Mouse (Mus musculus): Measurements from ENCODE around the gene Foxb1. TPM values are rescaled to one million over a fixed set of nuclear protein-coding genes. Genes with fewer than 3 reads are reported as not detected.

Foxb1 gene
- 7.4 and 8.2 TPM in 2 replicates for polyA plus RNA-seq (2012; rRNA removed)

DNA sequence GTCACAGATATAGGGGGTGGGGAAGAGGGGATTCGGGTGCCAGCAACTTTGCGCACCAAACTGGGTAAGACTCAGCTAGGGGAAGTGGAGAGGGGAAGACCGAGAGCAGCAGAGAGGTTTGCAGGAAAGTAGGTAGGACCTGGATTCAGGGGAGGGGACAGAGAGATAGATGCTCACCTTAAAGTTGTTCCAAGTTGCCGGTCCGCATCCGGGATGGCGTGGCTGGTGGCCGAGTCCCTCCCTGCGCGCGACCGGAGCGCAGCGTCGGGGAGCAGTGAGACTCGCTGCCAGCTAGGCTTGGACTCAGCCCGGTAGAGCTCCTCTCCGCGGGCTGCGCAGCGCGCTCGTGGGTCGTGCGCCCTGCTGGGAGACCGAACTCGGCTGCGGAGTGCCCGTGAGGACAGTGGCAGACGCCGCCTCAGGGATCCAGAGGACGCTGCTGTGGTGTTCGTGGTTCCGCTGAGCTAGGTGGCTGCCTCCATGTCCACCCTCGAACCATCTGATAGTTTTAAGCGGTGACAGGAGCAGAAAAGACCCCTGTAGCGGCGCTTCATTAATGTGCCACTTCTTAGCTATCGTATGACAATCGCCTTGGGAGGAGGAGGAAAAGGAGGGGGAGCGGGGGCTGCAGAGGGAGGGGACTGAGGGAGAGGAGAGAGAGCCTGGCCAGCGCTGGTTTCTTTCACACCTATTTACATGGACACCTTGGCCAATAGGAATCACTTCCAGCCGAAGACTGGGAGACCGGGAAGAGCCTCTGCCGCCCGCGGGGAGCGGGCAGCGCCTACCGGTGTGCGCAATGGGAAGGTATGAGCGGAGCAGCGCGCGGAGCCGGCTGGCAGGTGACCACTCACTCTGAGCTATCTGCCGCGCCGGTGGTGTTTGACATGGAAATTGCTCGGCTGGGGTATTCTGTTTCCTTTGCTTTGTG, at the start of gene Foxb1:
TSS of gene Foxb1 (minus strand) at position 570 of the 931 bp plus-strand sequence.

Other genes with a start within 250 kb of the Foxb1 start
- 89.3 and 97.6 TPM in 2 replicates for gene Bnip2, start 228.5 kb upstream of the Foxb1 start, polyA plus RNA-seq (2012; rRNA removed)

Measured in central nervous system, embryonic 14 days (tissue).